Mouse (Mus musculus): ENCODE measurements around the gene Slc2a4.
"Not testable (repeated sequence)": the region's sequence is repeated elsewhere in the genome, so short reads cannot be mapped to it uniquely, and the experiment has no call there.

Gene Slc2a4

DNA sequence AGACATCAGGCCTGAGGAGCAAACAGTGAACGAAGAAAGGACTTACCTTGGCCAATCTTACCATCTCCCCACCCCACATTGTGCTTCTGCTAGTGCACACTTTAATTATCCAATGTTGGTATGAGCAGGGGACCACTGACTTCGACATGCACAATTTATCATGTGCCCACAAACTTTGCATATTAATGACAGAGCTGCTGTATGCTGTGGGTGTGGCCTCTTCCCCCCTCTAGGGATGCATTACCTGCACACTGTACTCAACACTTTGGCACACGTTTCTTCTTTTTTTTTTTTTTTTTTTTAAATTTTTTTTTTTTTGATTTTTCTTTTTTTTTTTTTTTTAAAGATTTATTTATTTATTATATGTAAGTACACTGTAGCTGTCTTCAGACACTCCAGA lies 22.8 kb upstream of the Slc2a4 start:
- DNase-seq (ENCODE audit: low read depth, low spot score): no peak

DNA sequence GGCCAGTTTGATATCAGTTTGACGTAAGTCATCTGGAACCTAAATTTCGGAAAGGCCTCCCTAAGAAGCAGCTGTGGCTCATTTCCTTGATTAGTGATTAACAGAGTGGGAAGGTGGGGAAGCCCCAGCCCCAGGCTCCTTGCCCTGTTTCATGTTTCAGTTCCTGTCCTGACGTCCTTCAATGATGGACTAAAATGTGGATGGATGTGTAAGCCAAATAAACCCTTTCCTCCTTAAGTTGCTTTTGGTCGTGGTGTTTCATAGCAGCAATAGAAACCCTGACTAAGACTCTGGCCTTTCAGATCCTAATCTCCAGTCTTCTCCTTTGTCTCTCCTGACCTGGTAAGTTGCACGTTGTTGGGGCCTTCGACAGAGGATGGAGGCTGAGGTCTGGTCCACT lies 22.2 kb upstream of the Slc2a4 start:
- DNase-seq (ENCODE audit: low read depth, low spot score): no peak

DNA sequence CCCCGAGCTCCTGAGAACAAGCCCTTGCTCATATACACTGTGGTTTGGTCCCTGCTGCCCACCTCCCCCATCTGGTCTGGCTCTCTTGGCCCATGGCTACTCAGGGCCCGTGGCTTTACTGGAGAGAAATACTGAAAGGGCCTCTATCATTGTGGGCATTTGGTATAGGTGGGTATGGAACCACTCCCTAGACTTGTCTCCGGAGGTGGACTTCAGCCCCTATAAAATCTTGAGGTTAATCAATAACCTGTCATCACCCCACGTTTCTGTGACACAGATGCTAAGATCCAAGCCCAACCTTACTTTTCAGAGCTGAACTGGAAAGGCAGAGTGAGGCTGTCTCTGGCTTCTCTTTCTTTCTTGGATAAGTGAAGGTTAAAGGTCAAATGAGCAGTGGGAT lies 20.8 kb upstream of the Slc2a4 start:
- DNase-seq (ENCODE audit: low read depth, low spot score): no peak

DNA sequence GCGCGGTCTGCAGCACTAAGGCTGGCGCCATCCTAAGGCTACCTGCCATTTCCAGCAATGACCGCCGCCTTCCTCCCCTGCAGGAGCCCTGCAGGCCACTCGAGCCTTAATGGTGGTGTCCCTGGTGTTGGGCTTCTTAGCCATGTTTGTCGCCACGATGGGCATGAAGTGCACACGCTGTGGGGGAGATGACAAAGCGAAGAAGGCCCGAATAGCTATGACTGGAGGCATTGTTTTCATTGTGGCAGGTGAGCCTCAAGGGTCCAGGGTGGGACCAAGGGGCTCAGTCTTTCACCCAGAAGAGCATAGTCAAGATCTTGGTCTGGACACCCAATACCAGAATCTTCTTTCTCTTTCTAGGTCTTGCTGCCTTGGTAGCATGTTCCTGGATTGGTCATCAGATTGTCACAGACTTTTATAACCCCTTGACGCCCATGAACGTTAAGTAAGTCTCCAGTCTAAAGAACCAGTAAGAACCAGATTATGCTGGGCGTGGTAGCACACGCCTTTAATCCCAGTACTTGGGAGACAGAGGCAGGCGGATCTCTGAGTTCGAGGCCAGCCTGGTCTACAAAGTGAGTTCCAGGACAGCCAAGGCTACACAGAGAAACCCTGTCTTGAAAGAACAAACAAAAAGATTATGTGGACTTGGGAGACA lies 19.0 kb upstream of the Slc2a4 start:
- DNase-seq (ENCODE audit: low read depth, low spot score): no peak

DNA sequence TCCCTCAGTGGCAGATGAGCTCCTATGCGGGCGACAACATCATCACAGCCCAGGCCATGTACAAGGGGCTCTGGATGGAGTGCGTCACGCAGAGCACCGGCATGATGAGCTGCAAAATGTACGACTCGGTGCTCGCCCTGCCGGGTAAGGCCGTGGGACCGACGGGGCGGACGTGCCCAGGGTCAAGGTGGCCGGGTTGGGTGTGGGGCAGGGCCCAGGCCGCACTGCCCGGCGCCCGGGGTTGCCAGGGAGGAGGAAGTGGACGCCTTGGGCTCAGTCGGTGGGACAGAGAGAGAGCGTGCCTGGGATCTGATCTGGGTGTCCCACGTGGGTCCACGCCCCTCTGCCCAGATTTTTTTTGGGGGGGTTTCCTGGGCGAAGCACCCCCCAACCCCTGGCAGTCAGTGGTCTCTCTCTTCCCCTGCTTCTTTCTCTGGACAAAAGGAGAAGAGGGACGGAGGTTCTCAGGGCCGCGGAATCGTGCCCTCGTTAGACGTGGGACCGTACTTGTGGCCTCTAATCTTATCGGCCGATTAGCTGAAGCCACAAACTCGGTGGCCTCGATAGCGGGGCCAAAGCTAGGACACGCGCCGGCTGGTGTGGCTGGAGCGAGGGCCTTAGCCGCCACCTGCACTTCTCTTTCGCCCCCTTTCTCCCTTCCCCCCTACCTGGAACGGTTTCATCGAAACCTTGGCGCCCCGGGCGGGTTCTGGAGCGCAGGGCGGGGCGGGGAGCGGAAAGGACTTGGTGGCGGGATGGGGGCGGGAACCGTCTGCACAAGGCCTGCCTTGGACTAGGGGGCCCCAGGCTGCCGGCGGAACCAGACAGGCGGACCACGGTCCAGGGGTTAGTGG lies 18.2 kb upstream of the Slc2a4 start:
- peak; percentile 41 for DNase-seq (ENCODE audit: low read depth, low spot score)

DNA sequence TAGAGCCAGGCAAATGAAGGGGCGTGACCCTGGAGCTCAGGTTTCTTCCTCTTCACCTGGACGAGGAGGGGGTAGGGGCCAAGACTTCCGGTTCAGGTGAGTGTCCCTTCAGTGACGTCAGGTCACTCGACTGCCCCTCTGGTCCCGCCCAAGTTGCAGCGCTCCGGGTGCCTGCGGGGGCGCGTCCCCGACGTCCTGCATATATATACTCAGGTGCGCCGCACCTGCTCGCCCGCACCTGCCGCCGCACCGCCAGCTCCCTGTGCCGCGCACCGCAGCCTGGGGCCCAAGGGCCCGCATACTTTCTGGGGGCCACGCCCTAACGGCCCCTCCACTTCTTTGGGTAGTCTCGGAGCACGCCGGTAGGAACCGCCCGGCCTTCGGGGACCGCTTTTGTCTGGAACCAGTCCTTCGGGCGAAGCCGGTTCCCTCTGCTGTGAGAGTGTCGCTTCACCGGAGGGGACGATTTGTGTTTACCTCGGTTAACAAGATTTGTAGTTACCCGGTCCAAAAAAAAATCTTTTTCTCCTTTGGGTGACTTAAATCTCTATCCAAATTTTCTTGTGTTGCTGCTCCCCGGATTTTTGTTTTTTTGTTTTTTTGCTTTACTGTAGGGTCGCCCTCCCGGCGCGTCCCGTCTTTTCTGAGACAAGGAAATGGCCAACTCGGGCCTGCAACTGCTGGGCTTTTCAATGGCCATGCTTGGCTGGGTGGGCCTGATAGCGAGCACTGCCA lies 17.4 kb upstream of the Slc2a4 start:
- DNase-seq (ENCODE audit: low read depth, low spot score): no peak

DNA sequence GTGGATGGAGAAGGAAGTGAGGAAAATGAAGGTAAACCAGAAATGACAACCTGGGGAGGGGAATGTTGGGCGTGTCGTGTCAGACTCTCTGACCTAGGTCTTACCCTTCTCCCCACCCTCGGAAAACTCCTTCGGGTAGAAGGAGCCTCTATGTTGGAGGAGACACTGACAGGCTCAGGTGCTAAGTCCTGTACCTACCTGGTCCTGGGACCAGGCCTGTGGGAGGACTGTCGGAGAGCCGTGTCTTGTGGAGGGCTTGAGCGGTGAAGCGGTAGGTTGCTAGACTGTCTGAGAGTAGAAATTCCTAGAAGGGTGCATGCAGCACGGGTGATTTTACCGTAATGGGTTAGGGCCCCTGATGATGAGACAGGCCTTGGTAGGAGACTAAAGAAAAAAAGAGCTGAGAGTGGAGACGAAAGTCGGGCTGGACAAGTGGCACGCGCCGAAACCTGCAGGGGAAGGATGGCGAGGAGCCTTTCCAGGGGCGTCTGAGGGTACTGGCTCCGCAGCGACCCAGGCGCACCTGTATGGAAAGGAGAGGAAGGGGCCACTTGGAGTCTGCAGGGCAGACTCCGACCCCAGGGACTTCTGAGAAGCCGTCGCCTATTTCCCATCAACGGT lies 16.8 kb upstream of the Slc2a4 start, which contains the start of gene Cldn7:
Gene Cldn7 (plus strand): TSS at position 130 of the 621 bp plus-strand sequence.
- DNase-seq (ENCODE audit: low read depth, low spot score): no peak

DNA sequence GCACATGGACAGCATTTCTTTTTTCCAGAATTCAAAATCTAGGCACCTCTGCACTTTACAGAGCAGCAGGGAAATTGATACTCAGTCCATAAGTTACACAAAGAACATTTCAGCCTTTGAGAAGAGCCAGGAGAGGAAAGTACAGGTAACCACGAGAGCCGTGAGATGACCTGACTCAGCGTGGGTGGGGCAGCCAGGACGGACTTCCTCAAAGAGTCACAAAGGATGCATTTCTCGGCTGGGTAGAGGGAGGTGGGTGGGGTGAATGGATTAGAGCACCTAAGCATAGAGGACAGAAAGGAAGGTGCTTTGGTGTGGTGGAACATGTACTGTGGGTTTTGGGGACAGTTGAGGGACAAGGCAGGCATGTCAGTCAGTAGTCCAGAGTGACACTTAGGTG lies 13.9 kb upstream of the Slc2a4 start:
- no peak for DNase-seq (ENCODE audit: low read depth, low spot score)

DNA sequence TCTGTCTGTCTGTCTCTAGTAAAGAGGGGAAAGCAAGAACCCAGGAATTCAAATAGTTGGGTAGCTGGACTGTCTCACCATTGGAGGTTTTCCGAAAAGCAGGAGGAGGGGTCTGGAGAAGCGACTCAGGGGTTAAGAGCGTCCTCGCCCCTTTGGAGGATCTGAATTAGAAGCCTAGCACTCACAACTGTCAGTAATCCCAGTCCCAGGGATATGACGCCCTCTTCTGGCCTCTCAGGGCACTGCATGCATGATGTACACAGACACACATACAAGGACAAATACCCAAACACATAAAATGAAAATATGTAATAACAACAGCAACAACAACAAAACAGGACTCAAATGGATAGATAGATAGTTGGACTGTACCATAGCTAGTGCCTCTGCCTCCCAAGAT lies 12.6 kb upstream of the Slc2a4 start:
- DNase-seq (ENCODE audit: low read depth, low spot score): peak; percentile 46

DNA sequence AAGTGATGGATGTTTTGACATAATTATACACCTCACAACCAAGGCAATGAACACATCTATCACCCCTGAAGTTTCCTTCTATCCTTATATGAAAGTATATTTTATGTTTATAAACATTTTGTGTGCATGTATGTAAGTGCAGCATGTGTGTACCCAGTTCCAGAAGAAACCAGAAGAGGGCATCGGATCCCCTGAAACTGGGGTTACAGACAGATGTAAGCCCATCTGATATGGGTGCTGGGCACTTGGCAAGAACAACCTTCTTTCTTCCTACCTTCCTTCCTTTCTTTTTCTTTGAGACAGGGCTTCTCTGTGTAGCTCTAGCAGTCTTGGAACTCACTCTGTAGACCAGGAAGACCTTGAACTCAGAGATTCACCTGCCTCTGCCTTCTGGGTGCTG lies 8.2 kb upstream of the Slc2a4 start:
- peak; percentile 35 for DNase-seq (ENCODE audit: low read depth, low spot score)

DNA sequence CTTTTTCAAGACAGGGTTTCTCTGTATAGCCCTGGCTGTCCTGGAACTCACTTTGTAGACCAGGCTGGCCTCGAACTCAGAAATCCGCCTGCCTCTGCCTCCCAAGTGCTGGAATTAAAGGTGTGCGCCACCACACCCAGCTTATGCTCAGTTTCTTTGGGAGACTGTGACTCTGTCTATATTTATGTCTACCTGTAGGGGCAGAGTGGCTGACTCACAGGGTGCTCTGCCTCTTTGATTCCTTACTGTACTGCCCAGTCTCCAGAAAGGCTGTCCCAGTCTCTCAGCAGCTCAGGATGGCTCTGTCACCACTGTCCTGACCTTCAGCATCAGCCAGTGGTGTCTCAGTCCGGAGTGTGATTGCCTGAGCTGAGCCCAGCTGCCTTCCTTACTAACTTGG lies 7.6 kb upstream of the Slc2a4 start:
- DNase-seq (ENCODE audit: low read depth, low spot score): not testable (repeated sequence)

DNA sequence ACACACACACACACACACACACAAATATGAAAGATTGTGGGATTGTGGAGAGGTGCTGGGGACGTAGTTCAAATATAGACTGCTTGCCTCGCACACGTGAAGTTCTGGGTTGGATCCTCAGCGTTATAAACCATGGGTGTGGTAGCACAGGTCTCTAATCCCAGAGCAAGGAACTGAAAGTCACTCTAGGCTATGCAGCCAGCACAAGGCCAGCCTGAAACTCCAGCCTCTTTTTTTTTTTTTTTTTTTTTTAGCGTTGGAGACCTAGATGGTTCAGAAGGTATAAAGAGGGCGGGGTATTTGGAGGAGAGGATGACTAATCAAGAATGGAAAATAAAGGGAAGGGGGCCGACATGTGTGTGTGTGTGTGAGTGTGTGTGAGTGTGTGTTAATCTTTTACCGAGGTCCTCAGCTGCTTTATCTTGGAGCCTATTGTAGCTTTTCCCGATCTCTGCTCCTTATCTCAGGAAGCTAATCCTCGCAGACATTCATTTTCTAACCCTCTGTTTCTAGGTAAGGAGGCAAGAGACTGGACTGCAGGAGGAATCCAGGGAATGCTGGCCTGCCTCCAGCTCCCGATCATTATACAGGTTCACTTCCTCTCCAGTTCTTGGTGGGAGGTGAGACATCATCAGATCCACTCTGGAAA lies 5.4 kb upstream of the Slc2a4 start:
- DNase-seq (ENCODE audit: low read depth, low spot score): no peak

DNA sequence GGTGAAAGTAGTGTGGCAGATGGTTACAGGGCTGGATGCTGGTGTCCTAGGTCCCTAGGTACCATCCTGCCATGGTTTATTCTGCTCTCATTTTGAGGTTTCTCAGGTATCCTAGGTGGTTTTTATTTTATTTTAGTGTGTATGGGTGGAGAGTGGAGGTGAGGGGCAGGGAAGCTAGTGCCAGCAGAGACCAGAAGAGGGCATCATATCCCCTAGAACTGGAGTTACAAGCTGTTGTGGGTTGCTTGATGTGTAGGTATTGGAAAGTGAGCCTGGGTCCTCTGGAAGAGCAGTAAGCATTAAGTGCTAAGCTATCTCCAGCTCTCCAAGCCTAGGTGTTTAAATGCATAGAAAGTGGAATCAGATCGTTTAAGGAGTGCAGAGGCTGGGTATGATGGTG lies 4.3 kb upstream of the Slc2a4 start:
- DNase-seq (ENCODE audit: low read depth, low spot score): peak; percentile 39

DNA sequence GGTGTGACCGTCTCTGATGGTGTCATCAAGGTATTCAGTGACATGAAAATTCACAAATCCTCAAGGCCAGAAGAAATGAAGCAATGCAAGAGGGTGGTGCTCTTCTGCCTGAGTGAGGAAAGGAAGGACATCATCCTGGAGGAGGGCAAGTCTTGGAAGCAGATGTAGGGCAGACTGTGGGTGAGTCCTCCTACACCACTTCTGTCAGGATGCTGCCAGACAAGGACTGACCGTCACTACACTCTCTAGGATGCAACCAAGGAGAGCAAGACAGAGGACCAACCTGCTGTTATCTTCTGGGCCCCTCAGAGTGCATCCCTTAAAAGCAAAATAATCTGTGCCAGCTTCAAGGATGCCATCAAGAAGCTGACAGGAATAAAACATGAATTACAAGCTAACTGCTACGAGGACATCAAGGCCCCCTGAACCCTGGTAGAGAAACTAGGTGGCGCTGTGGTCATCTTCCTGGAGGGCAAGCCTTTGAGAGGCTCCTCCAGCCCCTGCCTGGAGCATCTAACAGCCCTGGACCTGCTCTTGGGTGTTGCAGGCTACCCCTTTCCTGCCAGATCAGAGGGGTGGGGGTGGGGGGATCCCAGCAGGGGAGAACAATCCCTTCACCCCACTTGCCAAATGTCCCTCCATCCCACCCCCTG lies 2.9 kb upstream of the Slc2a4 start:
- peak; percentile 48 for DNase-seq (ENCODE audit: low read depth, low spot score)

DNA sequence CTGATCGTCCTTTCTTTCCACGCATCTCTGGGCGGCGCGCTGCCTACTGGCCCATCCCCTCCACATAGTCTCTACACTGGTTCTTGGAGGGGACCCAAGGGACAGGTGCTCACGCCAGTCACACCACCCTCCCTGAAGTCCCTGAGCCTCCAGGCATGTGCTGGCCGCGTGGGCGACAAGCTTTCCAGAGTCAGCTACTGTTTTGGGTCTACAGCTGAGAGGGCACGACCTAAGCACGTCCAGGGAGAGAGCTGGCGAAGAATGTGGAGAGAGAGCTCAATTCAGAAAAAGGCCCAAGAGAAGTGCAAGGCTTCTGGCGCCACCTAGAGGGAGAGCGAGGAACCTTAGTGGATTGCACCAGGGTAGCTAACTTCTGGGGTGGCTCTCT lies 769 bp upstream of the Slc2a4 start:
- peak; percentile 91 for DNase-seq (ENCODE audit: low read depth, low spot score)

DNA sequence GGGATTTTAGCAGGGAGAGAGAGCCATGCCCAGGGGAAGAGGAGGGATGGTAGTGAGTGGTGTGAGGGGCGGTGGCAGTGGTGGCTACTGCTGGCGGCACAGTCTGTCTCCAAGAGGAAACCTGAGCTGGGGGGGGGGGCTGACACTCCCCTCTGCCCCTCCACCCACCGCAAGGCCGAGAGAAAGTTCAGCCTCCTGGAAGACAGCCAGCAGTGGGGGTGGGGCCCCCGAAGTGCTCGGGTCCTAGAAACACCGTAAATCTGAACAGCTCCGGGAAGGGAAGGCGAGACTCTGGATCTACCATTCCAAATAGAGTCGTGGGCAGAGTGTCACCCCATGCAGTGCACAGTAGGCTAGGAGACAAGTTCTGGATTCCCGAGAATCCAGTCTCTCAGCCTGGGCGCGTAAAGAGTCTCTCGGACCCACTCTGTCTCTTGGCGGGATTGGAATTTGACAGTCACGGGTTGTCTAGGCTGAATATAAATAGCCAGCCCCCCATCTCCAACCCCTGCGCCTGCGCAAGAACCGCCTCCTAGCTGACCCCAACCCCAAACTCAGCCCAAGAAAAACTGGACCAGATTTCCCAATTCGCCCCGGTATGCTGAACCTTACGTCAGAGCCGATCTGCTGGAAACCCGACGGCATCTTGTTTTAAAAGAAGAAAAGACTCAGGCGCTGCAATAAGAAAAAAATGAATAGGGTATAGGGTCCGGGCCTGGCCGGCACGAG lies 487 bp downstream of the Slc2a4 start:
- no peak for DNase-seq (ENCODE audit: low read depth, low spot score)

DNA sequence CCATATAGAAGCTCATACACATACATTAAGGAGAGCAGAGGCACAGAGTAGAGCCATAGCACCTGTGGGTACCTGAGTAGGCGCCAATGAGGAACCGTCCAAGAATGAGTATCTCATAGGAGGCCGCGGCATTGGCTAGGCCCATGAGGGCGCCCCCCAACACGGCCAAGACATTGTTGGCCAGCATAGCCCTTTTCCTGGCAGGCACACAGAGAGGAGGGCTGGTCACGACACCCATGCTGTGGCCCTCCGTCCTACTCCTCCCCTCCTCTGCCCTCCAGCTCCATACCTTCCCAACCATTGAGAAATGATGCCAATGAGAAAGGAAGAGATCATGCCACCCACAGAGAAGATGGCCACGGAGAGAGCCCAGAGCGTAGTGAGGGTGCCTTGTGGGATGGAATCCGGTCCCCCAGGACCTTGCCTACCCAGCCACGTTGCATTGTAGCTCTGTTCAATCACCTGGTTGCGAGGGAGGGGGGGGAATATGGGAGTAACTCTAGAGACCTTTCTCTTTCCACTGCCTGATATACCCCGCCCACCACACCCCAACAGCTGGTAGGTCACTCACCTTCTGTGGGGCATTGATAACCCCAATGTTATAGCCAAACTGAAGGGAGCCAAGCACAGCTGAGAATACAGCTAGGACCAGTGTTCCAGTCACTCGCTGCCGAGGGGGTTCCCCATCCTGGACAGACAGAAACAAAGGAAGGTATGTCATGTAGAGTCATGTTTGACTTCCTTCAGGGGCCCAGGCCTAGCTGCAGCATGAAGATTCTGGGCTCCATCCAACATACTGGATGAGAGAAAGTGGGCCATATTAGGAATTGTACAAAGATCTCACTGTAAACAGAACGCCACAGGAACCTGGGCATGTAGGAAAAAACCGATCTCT lies 1.7 kb downstream of the Slc2a4 start:
- DNase-seq (ENCODE audit: low read depth, low spot score): no peak

DNA sequence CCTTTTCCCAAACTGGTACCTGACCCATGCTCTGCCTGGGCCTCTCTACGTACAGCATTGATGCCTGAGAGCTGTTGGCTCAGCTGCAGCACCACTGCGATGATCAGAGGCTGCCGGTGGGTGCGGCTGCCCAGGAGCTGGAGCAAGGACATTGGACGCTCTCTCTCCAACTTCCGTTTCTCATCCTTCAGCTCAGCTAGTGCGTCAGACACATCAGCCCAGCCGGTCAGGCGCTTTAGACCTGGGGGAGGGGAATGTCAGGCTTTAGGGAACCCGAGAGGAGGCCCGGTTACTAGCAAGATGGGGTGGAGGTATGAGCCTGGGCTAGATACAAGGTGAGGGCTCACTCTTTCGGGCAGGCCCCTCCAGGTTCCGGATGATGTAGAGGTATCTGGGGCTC lies 2.8 kb downstream of the Slc2a4 start:
- no peak for DNase-seq (ENCODE audit: low read depth, low spot score)

DNA sequence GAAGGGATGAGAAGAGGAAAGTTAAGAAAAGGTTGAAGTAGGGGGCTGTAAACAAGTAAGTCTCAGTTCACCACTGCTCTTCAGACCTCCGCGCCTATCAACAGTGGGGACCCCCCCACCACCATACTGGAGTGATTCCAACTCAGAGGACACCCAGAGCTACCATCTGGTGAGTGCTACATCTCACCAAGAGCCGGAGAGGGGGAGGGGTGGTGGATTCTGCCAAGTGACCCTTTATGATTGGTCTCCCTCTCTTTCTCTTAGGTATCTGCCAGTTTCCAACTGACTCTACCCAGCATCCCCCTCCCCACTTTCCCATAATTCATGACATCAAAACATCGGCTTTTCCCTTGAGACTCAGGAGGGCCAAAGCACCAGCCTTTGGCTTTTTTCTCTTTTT lies 7.0 kb downstream of the Slc2a4 start:
- DNase-seq (ENCODE audit: low read depth, low spot score): no peak
